Mouse (Mus musculus): ENCODE data around the gene Dmwd. TPM values are rescaled to one million over a fixed set of nuclear protein-coding genes. Genes with fewer than 3 reads are reported as not detected.

The Dmwd gene
- total RNA-seq, 2 experiments from 2014 or later = 42.1 to 45.1 TPM

- peak; percentile 64 to 69 for DNase-seq
- intact Hi-C loops (cut with DNase I) = loop anchor here (1.0 kb wide), 1 partner anchor 23 kb away; no protein-coding TSS in a partner anchor
Measured at GRCm38 (mm10) chr7:19092381-19093173, 16.6 kb downstream of the Dmwd start.

- intact Hi-C loops (cut with DNase I) = loop anchor here (1.0 kb wide), 1 partner anchor 24 kb away; no protein-coding TSS in a partner anchor
Measured at GRCm38 (mm10) chr7:19093174-19093521, 17.1 kb downstream of the Dmwd start.

GRCm38 (mm10) chr7:19093537-19094385, 17.7 kb downstream of the Dmwd start:
- intact Hi-C loops (cut with DNase I) = loop anchor here (1.0 kb wide), 2 partner anchors 24 to 26 kb away; partner anchors contain the start of gene Fbxo46
- DNase-seq = peak; percentile 97 to 98

More at GRCm38 (mm10) chr7:19093174-19093521, 17.1 kb downstream of the Dmwd start:
- peak; percentile 88 to 92 for DNase-seq

GRCm38 (mm10) chr7:19094471-19094825, 18.4 kb downstream of the Dmwd start, which contains the start of gene Six5:
Six5 (plus strand) TSS chr7:19094594.
- peak in 1 of 2 experiments; percentile 71 for DNase-seq
- intact Hi-C loops (cut with DNase I) = loop anchor here (1.0 kb wide), 1 partner anchor 25 kb away; the partner anchor contains the start of gene Fbxo46

GRCm38 (mm10) chr7:19094826-19095750, 19.1 kb downstream of the Dmwd start:
- intact Hi-C loops (cut with DNase I) = loop anchor here (1.0 kb wide), 1 partner anchor 24 kb away; the partner anchor contains the start of gene Fbxo46
- DNase-seq = peak; percentile 68 to 71

GRCm38 (mm10) chr7:19095751-19096110, 19.7 kb downstream of the Dmwd start:
- DNase-seq = peak; percentile 69 to 76

GRCm38 (mm10) chr7:19096421-19096976, 20.5 kb downstream of the Dmwd start:
- intact Hi-C loops (cut with DNase I) = no loop called here
- no peak for DNase-seq

More at GRCm38 (mm10) chr7:19095751-19096110, 19.7 kb downstream of the Dmwd start:
- intact Hi-C loops (cut with DNase I) = no loop called here

- intact Hi-C loops (cut with DNase I) = no loop called here
- peak in 1 of 2 experiments; percentile 45 for DNase-seq
Measured at GRCm38 (mm10) chr7:19097217-19097616, 21.2 kb downstream of the Dmwd start.

GRCm38 (mm10) chr7:19097863-19098262, 21.8 kb downstream of the Dmwd start:
- intact Hi-C loops (cut with DNase I) = no loop called here
- peak in 1 of 2 experiments; percentile 79 for DNase-seq

GRCm38 (mm10) chr7:19098811-19099210, 22.8 kb downstream of the Dmwd start:
- no peak for DNase-seq
- intact Hi-C loops (cut with DNase I) = no loop called here

- intact Hi-C loops (cut with DNase I) = loop anchor here (1.0 kb wide), 1 partner anchor 46 kb away; no protein-coding TSS in a partner anchor
- DNase-seq = no peak
Measured at GRCm38 (mm10) chr7:19100290-19100689, 24.3 kb downstream of the Dmwd start.

GRCm38 (mm10) chr7:19103741-19104140, 27.7 kb downstream of the Dmwd start:
- intact Hi-C loops (cut with DNase I) = no loop called here
- no peak for DNase-seq

GRCm38 (mm10) chr7:19104486-19104885, 28.5 kb downstream of the Dmwd start:
- intact Hi-C loops (cut with DNase I) = no loop called here
- no peak for DNase-seq

GRCm38 (mm10) chr7:19107436-19107835, 31.4 kb downstream of the Dmwd start:
- no peak for DNase-seq
- intact Hi-C loops (cut with DNase I) = no loop called here

- DNase-seq = no peak
- intact Hi-C loops (cut with DNase I) = no loop called here
Measured at GRCm38 (mm10) chr7:19109565-19109964, 33.5 kb downstream of the Dmwd start.

- intact Hi-C loops (cut with DNase I) = no loop called here
- DNase-seq = peak; percentile 56 to 60
Measured at GRCm38 (mm10) chr7:19118028-19118771, 42.2 kb downstream of the Dmwd start, which contains the start of gene Gm4969. Gm4969 (minus strand) TSS chr7:19118368.

GRCm38 (mm10) chr7:19119083-19119482, 43.1 kb downstream of the Dmwd start:
- intact Hi-C loops (cut with DNase I) = loop anchor here (1.0 kb wide), 1 partner anchor 25 kb away; the partner anchor contains the start of gene Six5
- no peak for DNase-seq

GRCm38 (mm10) chr7:19119631-19120429, 43.8 kb downstream of the Dmwd start, which contains the start of gene Fbxo46:
Fbxo46 (plus strand) TSS chr7:19119859.
- DNase-seq = peak; percentile 86 to 93
- intact Hi-C loops (cut with DNase I) = loop anchor here (1.0 kb wide), 1 partner anchor 26 kb away; the partner anchor contains the start of gene Six5

Data from heart, postnatal 14 days (tissue).